Mouse (Mus musculus) lung, adult 2 months (tissue): ENCODE measurements around the gene Fgf16.

ENCODE experiments used
- CTCF ChIP-seq: fragments of 200-500 bp; IDR thresholded peaks from 2 replicates; pipeline ENCODE4 v1.5.1; 2011; ENCODE audit warnings: mild to moderate bottlenecking, low read length, control low read depth; ENCODE audit not compliant: insufficient read depth
- POLR2A ChIP-seq: fragments of 200-500 bp; IDR thresholded peaks from 2 replicates; pipeline ENCODE4 v1.6.1; 2011; ENCODE audit warnings: low read depth, mild to moderate bottlenecking, control low read depth, low read length, borderline replicate concordance; ENCODE audit errors: extremely low read depth

DNA sequence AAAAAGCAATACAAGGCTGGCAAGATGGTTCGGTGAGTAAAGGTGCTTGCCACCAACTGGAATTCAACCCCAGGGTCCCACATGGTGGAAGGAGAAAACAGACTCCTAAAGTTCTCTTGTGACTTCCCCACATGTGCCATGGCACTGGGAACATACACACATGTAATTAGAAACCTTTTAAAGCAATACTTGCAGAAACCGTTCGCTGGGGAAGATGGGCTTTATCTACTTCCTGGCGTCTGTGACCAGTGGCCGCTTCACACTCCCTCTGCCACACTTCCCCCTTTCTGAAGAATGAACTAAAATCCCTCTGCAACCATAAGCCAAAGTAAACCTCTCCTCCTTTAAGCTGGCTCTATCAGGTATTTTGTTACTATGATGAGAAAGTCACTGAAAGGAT lies 60.4 kb downstream of the Fgf16 start:
- TF ChIP-seq CTCF = no peak
- no peak for TF ChIP-seq POLR2A
